Mouse (Mus musculus) hindlimb bud, embryonic 11.5 days (tissue): Measurements from ENCODE around the gene Sik1.

ENCODE experiments used
- DNase-seq: peaks from one replicate; pipeline ENCODE4 v3.0.0-alpha.2; 2012; ENCODE audit warnings: low read depth, low spot score; ENCODE audit errors: extremely low spot score

The Sik1 gene

DNA sequence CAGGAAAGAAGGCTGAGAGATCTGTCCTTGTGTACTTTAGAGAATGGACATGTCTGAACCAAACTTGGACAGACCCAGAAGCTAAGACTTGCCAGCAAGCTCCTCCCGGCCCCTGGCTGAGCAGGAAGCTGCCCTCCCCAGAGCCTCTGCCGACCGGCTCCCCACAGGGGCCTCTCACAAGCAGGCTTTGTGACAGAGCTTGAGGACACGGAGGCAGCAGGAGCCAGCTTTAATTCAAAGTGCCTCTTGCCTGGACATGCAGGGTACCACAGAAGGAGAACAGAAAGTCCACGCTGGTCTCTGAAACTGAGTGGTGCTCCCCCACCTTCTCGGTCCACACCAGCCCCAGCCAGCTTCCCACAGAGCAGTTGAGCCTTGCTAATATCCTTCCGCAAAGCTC is 21.9 kb downstream of the Sik1 start:
- no peak for DNase-seq

DNA sequence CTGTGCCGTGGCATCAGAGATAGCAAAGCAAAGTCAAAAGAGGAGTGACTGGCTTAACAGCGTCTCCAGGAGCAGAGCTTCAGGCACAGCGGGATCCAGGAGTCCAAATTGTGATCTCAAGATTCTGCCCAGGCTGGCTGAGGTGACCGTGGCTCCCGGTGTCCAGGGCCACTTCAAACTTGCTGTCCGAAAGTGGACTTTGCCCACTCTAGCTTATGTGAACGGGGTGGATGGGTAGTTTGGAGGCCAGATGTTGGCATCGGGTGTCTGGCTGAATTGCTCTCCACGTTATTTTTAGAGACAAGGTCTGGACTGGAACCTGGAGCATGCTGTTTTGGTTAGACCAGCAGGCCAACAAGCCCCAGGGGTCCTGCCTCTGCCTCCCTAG is 23.0 kb downstream of the Sik1 start:
- DNase-seq = no peak

DNA sequence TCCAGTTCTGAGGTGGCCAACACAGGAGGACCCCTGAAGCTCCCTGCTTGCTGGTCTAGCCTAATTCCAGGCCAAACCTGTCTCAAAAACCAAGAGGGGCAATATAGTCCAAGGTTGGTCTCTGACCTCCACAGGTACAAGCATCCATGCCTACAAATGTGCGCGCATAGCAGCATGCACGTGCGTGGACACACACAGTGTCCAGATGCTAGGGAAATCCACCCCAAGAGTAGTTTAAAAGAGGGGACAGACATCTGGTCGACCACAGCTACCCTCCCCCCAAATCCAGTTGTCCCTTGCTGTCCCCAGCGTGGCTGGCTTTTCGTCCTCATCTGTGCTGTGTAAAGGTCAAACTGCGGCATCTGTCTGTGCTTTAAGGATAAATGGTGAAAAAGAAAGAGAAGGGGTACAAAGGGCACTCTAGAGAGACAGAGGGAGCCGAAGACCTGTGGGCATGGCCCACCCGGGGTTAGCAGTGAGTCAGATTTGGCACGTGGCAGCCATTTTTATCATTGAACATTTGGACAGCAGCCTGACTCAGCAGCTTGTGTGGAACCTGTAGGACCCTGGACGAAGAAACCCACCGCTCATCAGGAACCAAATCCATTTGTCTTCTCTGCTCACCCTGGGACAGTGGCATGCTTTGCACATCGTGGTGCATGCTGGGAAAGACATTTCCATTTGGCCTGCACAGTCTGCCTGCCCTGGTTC is 23.6 kb downstream of the Sik1 start:
- DNase-seq = no peak

DNA sequence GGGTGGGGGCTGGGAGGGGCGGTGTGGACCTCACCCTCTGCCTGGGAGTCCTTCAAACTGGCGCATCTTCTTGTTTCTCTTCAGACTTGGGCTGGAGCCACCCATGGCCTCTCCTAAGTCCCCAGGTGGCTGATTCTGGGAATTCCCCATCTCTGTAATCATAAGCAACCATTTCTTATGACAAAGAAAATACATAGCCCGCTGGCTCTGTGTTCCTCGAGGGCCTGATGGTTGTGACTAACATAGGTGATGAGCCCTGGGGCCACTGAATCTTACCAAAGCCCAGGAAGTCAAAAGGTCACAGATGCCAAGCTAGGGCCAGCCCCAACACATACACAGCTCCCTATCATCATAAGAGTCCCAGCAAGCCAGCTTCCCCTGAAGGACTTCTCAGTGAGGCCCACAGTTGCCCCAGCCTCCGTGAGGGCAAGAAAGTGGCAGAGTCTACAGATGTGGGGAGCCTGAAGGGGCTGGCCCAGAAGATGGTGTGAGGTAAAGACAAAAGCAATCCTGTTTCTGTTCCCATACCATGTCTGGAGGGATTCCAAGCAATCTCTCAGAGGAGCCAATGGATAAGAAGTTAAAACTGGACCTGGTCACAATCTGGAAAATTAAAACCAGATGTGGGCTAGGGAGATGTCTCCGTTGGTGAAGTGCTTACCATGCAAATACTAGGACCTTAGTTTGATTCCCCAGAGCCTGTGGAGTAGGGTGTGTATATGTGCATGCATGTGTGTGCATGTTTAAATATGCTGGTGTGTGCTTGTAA is 24.3 kb downstream of the Sik1 start:
- no peak for DNase-seq

DNA sequence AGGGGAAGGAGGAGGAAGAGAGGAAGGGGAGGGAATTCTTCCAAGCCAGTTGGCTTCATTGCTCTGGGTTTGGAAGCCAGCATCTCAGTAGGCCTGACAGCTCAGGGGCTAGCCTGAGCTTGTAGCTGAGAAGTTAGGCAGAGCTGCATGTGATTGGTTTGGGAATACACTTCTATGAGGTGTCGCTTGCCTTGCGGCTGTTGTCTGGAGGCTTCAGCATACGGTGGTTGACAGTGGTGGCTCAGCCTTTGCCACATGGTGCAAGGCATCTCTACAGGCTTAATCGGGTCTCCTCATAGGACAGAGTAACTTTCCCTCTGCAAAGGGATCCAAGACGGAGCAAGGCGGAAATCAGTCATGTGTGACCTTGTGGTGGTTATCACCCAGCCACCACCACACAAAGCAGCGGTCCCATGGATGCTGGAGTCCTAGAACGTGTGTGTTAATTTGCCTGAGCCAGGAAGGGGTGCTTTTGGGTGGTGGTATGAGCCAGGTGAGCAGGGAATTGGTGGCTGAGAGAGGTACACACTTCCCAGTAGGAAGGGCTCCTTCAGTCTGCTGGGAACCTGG is 25.0 kb downstream of the Sik1 start:
- no peak for DNase-seq

DNA sequence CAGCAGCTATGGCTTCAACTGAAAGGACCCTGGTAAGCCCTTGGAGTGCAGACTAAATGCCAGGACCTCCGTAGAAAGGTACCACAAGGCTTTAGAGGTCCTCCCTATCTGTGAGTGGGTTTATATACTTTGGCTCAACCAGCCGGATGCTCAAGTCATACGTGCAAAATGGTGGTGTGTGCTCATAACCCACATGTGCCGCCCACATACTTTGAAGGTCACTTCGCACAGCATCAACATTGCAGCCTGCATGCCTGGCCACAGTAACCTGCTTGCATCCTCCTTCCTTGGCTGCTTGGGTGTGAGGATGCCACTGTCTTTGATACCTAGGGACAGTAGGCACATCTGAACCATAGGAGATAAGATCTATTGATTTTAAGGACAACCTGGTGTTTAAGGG is 26.7 kb downstream of the Sik1 start:
- no peak for DNase-seq

DNA sequence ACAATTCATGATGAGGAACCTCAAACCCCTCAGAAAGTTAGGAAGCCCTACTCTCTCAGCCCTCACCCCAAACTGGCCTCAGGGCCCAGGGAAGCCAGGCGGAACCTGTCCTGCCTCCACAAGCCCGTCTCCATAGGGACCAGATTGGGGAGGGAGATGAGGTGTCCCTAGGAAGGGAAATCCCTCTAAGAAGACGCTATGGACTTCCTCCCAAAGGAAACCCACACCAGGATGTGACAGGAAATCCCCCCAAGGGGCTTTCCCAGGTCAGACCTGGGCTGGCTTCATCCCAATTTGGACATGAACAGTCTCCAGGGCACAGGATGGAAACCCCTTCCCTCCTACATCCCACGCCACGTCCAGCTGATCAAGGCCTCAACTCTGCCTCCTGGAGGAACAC is 27.5 kb downstream of the Sik1 start:
- DNase-seq = no peak

DNA sequence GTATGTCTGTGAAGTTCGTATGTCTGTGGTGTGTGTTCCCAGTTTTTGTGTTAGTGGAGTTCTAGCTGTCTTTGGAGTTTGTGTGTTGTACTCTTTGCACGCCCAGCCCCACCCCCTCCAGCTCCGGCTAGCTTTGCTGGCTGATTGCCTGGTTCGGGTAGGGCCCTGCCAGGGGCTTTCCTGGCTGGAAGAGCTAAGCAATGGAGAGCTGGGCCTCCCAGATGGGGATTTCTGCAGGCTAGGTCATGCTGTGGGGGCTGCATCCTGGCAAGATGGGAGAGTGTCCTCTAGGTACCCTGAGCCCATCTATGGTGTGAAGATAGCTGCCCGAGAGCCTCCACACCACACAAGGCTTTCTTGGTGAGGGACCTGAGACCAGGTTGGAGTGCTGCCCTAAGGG is 28.4 kb downstream of the Sik1 start:
- no peak for DNase-seq

DNA sequence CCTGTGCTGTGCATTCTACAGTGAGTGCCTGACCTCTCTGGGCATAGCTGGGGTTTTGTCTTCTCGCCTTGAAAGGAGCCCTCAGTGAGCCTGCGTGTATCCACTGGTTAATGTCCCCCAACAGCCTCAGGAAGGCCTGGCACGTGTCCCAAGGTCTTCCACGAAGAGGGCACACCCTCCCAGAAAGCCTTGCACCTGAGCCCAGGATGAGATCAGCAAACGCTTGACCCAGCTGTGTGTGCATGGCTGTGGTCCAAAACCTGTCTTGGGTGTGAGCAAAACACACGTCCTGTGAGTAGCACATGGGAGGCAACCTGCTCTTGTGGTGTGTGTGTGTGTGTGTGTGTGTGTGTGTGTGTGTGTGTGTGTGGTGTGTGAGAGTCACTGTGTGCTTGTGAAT is 28.9 kb downstream of the Sik1 start:
- DNase-seq = no peak

DNA sequence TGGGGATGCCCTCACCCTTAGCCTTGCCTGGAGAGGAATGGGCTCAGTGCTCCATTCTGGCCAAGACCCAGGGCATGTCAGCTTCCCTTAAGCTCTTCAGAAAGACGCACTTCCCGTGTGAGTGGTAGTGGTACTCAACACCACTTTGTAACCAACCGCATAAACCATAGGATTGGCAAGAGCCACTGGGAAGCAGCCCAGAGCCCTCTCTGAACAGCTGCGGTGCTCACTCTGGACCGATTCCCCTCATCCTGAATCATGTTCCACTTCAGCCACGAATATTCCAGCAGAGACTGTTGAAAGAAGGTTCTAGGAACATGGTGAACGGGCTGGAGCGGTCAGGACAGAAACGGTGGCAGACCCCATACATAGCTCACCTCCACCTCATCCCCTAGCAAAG is 29.9 kb downstream of the Sik1 start:
- no peak for DNase-seq

DNA sequence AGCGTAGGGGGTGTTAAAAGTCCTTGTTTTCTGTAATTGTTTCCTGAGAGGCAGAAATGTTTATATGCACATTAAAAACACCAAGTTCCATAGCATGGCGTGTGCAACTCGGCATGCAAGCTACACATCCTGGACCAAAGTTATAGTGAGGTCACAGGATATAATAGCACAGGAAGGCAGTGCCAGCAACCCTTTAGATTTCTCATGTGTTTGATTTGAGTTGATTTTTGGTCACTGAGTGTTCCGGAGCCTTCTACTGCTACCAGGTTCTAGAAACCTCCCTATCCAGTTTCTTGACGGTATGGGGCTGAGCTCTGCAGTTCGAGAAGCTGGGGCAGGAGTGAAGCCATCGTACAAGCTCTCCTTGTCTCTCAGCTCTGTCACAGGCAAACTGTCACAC is 30.8 kb downstream of the Sik1 start:
- DNase-seq = no peak

DNA sequence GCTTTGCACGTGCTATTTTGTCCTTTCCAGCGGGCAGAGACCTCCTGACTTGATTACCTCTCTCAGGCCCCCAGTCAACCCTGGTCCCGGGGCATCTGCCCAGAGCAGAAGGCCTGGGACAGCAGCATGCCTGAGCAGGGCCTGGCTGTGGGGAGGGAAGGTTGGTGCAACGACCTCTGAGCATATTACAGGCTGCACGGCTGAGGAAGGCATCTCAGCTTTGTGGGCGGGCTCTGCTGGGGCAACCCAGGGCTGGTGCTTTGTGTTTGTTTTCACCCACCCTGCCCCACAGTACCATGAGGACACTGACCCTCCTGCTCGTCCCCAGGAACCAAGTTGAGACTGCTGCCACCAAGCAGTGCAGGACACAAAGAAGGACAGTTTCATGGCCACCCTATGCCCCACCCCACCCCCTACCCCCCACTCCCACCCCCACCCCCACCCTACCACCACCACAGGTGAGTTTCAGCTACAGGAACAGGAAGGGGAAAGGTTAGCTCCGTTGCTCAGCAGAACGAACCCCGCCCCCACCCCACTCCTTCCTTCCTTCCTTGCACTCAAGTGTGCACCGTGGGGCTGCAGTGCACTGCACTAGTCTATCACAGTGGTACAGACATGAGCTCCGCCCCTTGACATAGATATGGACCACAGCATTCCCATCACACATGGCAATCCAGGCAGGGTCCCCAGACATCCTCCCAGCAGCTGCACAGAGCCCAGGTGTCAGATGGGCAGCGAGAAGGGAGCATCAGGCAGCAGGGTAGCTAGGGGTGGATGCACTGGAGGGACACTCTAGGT is 34.3 kb downstream of the Sik1 start:
- no peak for DNase-seq

DNA sequence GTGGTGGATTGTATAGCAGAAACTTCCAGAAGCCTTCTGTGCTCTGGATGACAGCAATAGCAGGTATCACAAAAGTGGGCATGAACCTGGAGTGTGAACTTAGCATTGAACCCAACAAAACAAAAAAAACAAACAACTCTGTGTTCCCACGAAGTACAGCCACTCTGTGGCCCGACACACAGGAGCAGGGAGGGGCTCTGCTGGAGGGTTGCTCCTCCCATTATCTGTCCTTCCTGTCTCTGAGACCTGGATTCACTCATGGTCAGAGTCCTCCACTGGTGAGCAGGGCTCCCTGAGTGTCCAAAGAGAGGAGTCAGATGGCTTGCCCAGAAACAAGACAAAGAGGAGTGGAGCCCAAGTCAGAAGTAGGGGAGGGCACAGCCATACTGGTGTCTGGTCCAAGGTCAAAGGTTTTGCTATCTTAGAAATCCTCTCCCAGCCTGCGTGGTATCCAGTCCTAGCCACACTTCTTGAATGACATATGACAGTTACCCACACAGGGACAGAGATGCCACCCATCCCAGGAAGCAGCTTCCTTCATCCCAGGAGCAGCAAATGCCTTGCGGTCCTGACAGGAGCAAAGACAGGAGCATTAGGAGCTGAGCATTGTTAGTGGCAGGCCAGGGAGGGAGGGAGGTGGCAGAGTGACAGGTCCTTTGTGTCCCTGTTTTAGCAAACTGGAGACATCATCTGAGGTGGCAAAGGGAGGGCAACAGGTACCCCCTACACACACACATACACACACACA is 35.3 kb downstream of the Sik1 start:
- DNase-seq = no peak

DNA sequence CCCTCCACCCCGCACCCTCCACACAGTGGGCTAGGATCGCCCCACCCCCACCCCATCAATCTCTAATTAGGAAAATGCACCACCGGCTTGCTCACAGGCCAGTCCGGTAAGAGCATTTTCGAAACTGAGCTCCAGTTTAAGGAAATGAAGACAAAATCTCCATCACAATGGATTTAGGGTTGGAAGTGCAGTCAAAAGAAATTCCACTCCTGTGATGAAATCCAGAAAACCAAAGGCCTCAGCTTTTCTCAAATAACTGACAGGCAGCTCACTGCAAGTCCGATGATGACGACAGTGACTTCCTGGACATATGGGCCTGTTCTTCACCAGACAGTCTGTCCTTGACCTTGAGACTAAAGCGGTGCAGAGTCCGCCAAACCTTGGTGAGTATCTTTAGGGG is 36.2 kb downstream of the Sik1 start:
- no peak for DNase-seq

DNA sequence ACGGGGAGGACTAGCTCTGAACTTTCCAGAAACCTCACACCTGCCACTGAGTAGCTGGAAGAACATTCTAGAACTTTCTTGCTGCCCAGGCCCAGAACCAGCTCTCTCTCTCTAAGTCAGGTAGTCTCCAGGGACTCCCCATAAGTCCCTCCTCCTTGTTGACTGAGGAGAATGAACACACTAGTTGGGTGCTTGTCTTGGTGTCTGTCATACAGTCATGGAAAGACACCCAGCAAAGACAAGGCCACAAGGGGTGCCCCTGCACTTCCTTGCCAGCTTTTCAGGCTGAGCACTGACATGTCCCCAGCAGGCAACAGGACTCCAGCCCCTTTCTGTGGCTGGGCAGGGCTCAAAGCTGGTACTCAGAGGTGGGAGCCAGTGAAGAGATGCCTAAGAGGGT is 37.8 kb downstream of the Sik1 start:
- no peak for DNase-seq

DNA sequence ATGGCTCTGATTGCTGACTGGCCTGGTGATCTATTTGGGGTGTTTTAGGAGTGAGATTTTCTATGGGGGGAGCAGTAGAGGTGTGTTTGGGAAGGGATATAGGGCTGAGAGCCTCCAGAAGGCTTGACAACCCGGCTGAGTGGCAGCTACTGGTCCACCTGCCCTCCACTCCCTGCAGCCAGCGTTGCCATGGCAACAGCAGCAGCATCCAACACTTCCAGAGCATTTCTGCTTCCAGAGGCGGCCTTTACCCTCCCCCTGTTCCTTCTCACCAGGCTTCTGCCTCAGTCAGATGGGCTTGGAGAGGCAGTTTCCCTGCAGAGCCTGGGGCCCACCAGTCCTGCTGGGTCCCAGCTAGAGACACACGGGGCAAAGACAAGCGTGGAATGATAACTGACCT is 38.4 kb downstream of the Sik1 start:
- DNase-seq = no peak

DNA sequence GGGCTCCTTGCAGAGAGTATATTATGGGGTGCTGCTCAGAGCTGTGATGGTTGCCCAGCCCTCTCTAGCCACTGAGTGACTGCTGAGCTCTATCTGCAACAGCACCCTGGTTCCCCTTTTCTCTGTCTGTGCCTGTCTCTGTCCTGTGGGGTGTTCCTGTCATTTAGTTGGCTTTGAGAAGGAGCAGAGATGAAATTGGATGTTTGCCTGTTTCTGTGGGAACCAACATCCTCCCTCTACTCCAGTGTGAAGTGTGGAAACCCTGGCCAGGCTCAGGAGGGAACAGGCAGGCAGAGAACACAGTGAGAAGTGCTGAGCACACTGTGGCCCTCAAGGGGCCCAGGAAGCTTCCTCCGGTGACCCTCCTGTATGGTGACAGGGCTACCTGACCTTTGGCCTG is 40.8 kb downstream of the Sik1 start:
- DNase-seq = no peak

DNA sequence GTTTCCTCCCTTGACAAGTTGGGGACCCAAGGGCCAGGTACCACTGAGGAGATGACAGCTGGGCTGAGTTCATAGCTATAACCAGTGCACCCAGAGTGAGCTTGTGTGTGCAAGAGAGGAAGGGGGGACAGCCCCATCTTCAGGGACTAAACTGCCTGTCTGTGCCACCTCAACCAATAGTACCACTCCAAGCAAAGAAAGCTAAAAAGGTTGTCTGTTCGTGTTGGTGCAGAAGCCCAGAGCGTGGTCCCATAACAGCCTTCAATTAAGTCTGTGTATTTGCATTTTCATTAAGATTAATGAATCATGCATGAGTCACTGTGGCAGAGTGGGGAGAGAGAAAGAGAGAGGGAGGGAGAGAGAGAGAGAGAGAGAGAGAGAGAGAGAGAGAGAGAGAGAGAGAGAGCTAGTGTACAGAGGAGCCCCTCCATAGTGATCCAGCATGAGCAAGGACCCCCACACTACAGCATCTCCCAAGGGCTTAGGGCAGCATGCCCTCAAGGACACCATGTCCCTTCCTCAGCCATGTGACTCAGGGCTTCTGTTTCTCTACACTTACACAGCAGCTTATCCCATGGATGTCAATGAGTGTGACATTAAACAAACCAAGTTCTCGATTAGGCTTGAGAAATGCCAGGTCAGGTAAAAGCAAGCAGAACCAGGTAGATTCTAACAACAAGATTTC is 41.5 kb downstream of the Sik1 start:
- no peak for DNase-seq

DNA sequence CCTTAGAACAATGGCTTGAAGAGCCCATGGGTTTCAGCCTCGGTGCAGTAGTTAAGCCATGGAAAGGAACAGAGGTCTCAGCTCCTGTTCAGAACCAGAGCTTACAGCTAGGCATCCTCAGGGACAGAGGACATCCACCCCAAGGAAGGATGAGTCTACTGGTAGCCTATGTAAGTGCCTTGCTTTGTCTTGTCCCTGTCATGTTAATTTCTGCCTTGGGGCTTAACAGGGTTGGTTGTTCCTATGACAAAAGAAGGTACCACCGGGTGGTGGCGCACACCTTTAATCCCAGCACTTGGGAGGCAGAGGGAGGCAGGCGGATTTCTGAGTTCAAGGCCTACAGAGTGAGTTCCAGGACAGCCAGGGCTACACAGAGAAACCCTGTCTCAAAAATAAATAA is 44.3 kb downstream of the Sik1 start:
- DNase-seq = no peak

DNA sequence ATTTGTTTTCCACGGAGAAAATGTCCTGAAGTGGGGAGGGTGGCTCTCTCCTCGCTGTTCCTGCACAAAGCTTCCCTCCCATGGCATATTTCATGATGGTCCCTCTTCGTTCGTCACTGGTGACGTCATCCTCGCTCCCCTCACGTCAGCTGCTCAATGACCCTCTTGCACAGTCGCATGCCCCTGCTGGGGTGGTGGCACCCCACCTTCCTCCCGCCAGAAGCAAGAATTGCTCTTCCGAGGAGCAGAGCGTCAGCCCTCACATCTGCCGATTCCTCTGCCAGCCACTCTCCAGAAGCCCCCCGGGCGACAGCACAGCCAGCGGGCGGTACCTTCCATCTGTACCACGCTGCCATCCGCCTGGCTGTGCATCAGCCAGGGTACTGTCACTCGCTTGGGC is 45.7 kb downstream of the Sik1 start:
- DNase-seq = no peak
